Mouse (Mus musculus): ENCODE data around the gene Hfe. TPM values are rescaled to one million over a fixed set of nuclear protein-coding genes. Genes with fewer than 3 reads are reported as not detected.

Gene Hfe
- polyA plus RNA-seq (2015; fragmentation: Nextera tagmentation; extraction: Ambion mirVana): 27.9 and 33.6 TPM in 2 replicates

DNA sequence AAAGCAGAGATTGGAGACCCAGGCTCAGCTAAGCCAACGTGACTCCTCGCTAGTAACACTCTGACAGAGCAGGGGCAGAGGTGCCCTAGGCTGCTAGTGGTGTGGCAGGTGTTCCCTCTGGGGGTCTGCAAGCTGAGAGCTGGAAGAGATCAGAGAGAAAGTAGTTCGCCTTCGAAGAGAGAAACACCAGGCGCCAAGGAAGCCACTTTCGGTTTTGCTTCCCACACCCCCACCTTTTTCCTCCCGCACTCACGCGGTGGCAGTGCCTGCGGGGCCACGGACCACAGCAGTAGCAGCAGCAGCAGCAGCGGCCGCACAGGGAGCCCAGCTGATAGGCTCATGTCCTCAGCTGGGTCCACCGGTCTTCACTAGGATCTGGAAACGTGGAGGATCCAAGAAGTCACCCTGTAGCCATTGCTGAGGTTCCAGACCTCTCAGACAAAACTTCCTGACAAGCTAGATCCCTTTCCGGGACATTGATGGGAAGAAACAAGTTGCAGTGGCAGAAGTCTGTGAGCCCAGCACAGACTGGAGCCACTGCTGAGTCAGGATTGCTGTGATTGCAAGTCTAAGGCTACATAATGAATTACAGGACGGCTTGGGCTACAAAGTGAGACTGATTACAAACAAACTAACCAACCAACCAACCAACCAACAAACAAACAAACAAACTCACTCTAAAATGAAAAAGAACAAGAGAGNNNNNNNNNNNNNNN, at the start of gene Hfe:
Gene Hfe (minus strand): TSS at position 481 of the 716 bp plus-strand sequence.

DNA sequence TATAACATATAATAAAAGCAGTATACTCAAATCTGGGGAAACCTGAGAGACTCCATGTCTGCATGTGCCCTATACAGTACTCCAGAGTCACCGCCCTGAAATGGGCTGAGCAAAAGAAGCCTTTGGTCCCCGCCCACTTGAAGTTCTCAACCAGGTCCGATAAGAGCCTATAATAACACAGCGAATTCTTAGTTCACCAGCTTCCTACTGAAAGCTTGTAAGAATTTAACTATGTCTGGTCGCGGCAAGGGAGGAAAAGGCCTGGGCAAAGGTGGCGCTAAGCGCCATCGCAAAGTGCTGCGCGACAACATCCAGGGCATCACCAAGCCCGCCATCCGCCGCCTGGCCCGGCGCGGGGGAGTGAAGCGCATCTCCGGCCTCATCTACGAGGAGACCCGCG, 46.1 kb upstream of the Hfe start, which contains the start of gene Hist1h4b:
Gene Hist1h4b (plus strand): TSS at position 224 of the 400 bp plus-strand sequence.

GRCm38 (mm10) chr13:23752067-23752741, 41.5 kb upstream of the Hfe start, which contains the start of gene Hist1h3b:
Gene Hist1h3b (plus strand): TSS chr13:23752267.

GRCm38 (mm10) chr13:23750839-23751477, 40.3 kb upstream of the Hfe start, which contains the start of gene Hist1h2ab:
Gene Hist1h2ab (plus strand): TSS chr13:23751126.

DNA sequence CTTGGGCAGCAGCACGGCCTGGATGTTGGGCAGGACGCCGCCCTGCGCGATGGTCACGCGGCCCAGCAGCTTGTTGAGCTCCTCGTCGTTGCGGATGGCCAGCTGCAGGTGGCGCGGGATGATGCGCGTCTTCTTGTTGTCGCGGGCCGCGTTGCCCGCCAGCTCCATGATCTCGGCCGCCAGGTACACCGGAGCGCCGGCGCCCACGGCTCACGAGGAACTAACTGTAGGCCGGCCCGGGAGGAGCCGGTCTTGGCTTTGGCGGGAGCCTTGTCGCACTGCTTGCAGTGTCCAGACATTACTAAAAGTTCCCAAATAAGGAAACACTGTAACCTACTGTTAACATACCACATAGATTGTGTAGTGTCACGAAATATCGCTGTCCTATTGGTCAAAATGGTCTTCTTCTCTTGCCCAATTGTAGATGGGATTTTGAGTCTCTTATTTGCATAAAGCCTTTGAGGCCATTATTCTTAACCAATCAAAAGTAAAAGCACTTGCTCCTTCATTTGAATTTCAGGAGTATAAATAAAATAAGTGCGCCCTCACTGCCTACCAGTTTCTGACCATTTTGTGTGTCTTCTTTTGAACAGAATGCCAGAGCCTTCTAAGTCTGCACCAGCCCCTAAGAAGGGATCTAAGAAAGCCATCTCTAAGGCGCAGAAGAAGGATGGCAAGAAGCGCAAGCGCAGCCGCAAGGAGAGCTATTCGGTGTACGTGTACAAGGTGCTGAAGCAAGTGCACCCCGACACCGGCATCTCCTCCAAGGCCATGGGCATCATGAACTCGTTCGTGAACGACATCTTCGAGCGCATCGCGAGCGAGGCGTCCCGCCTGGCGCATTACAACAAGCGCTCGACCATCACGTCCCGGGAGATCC, 35.8 kb upstream of the Hfe start, which contains the start of gene Hist1h2bb:
Gene Hist1h2bb (plus strand): TSS at position 534 of the 880 bp plus-strand sequence.

GRCm38 (mm10) chr13:23745381-23746161, 34.9 kb upstream of the Hfe start, which contains the start of gene Hist1h3c:
Gene Hist1h3c (minus strand): TSS chr13:23745602.

DNA sequence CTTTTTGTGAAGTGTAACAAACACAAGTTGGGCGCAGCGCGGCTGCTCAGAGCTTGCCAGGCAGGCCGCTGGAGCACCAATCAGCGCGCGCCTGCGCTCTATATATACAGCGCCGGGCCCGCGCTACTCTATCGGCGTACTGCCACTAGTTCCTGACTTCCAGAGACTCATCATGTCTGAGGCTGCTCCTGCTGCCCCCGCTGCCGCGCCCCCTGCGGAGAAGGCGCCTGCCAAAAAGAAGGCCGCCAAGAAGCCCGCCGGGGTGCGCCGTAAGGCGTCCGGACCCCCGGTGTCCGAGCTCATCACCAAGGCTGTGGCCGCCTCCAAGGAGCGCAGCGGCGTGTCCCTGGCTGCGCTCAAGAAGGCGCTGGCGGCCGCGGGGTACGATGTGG, 28.0 kb upstream of the Hfe start, which contains the start of gene Hist1h1c:
Gene Hist1h1c (plus strand): TSS at position 132 of the 392 bp plus-strand sequence.

DNA sequence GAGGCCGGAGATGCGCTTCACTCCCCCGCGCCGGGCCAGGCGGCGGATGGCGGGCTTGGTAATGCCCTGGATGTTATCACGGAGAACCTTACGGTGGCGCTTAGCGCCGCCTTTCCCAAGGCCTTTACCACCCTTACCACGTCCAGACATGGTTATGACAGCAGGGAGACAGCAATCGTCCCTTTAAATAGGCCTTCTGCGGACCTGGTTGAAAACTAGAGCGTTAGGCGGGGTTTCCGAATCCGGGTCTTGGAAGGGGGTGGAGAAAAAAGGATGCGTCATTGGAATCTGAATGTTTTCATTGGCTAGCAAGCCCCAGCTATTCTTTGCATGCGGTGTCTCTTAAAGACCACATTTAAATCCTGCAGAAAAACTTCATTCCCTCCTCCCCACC, 12.4 kb downstream of the Hfe start, which contains the start of gene Hist1h4c:
Gene Hist1h4c (minus strand): TSS at position 155 of the 394 bp plus-strand sequence.

DNA sequence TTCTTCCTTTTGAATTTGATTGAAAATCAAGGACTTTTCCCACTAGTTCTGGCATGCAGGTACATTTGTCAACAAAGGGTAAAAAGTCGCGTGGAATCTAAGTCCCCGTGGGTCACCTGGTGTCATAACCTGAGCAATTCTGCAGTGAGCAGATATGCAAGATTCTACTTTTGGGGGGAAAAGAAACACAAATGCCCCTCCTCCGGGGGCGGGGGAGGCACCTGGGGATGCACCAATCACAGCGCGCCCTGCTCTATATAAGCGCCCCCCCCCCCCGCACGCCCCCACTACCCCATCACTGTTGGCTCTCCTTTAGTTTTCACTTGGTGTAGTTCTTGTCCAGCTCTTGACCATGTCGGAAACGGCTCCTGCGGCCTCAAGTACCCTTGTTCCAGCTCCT, 15.1 kb downstream of the Hfe start, which contains the start of gene Hist1h1t:
Gene Hist1h1t (plus strand): TSS at position 301 of the 400 bp plus-strand sequence.

GRCm38 (mm10) chr13:23683755-23684281, 26.8 kb downstream of the Hfe start, which contains the start of the genes Hist1h2ac and Hist1h2bc:
Gene Hist1h2ac (minus strand): TSS chr13:23683948.
Gene Hist1h2bc (plus strand): TSS chr13:23684199.

Small RNA genes lying within 50 kb of the gene (microRNA-seq; reads per million reads assigned to microRNA genes)
- gene Gm44314 (ENCODE audit: borderline replicate concordance, insufficient number of aligned reads) (not detected), gene Gm44350 (ENCODE audit: borderline replicate concordance, insufficient number of aligned reads) (not detected), gene Gm44484 (ENCODE audit: borderline replicate concordance, insufficient number of aligned reads) (not detected)

Other genes starting within 250 kb of the Hfe start
- gene Btn1a1, start 245.0 kb downstream of the Hfe start, polyA plus RNA-seq (2015; fragmentation: Nextera tagmentation; extraction: Ambion mirVana): 0.06 and 0.30 TPM in 2 replicates
- gene Btn2a2, start 222.0 kb downstream of the Hfe start, polyA plus RNA-seq (2015; fragmentation: Nextera tagmentation; extraction: Ambion mirVana): 0.30 TPM in 1 of 2 replicates, not detected in the other
- 11.5 and 11.7 TPM in 2 replicates for gene Hist1h4h, start 179.8 kb downstream of the Hfe start, polyA plus RNA-seq (2015; fragmentation: Nextera tagmentation; extraction: Ambion mirVana)
- 3.9 and 7.2 TPM in 2 replicates for gene Hist1h2af, start 176.9 kb downstream of the Hfe start, polyA plus RNA-seq (2015; fragmentation: Nextera tagmentation; extraction: Ambion mirVana)
- gene Hist1h3g, start 175.4 kb downstream of the Hfe start, polyA plus RNA-seq (2015; fragmentation: Nextera tagmentation; extraction: Ambion mirVana): 1.4 and 1.9 TPM in 2 replicates
- 0.24 and 0.48 TPM in 2 replicates for gene Hist1h2bh, start 167.5 kb downstream of the Hfe start, polyA plus RNA-seq (2015; fragmentation: Nextera tagmentation; extraction: Ambion mirVana)
- 0.75 and 0.84 TPM in 2 replicates for gene Hist1h3f, start 166.8 kb downstream of the Hfe start, polyA plus RNA-seq (2015; fragmentation: Nextera tagmentation; extraction: Ambion mirVana)
- not detected in 2 replicates for gene Hist1h4f, start 159.2 kb downstream of the Hfe start, polyA plus RNA-seq (2015; fragmentation: Nextera tagmentation; extraction: Ambion mirVana)
- gene Hist1h1d, start 157.6 kb downstream of the Hfe start, polyA plus RNA-seq (2015; fragmentation: Nextera tagmentation; extraction: Ambion mirVana): 0.26 and 0.41 TPM in 2 replicates
- gene Hist1h3e, start 148.5 kb downstream of the Hfe start, polyA plus RNA-seq (2015; fragmentation: Nextera tagmentation; extraction: Ambion mirVana): 3.7 and 4.0 TPM in 2 replicates
- 38.1 and 43.6 TPM in 2 replicates for gene Hist1h2ae, start 139.6 kb downstream of the Hfe start, polyA plus RNA-seq (2015; fragmentation: Nextera tagmentation; extraction: Ambion mirVana)
- gene Hist1h2bg, start 139.5 kb downstream of the Hfe start, polyA plus RNA-seq (2015; fragmentation: Nextera tagmentation; extraction: Ambion mirVana): 2.6 and 5.2 TPM in 2 replicates
- 0.86 and 1.0 TPM in 2 replicates for gene Hist1h2bf, start 136.7 kb downstream of the Hfe start, polyA plus RNA-seq (2015; fragmentation: Nextera tagmentation; extraction: Ambion mirVana)
- 0.74 and 1.1 TPM in 2 replicates for gene Hist1h2ad, start 136.5 kb downstream of the Hfe start, polyA plus RNA-seq (2015; fragmentation: Nextera tagmentation; extraction: Ambion mirVana)
- 1.9 and 2.4 TPM in 2 replicates for gene Hist1h3d, start 135.1 kb downstream of the Hfe start, polyA plus RNA-seq (2015; fragmentation: Nextera tagmentation; extraction: Ambion mirVana)
- 48.4 and 56.4 TPM in 2 replicates for gene Hist1h4d, start 129.3 kb downstream of the Hfe start, polyA plus RNA-seq (2015; fragmentation: Nextera tagmentation; extraction: Ambion mirVana)
- gene Hist1h2be, start 89.7 kb downstream of the Hfe start, polyA plus RNA-seq (2015; fragmentation: Nextera tagmentation; extraction: Ambion mirVana): 1.3 and 1.7 TPM in 2 replicates
- gene Hist1h1e, start 88.3 kb downstream of the Hfe start, polyA plus RNA-seq (2015; fragmentation: Nextera tagmentation; extraction: Ambion mirVana): 13.4 and 14.3 TPM in 2 replicates
- 0.62 and 1.6 TPM in 2 replicates for gene Hist1h2ac, start 26.9 kb downstream of the Hfe start, polyA plus RNA-seq (2015; fragmentation: Nextera tagmentation; extraction: Ambion mirVana)
- 173 and 221 TPM in 2 replicates for gene Hist1h2bc, start 26.7 kb downstream of the Hfe start, polyA plus RNA-seq (2015; fragmentation: Nextera tagmentation; extraction: Ambion mirVana)
- gene Hist1h1t, start 15.0 kb downstream of the Hfe start, polyA plus RNA-seq (2015; fragmentation: Nextera tagmentation; extraction: Ambion mirVana): not detected in 2 replicates
- gene Hist1h4c, start 12.4 kb downstream of the Hfe start, polyA plus RNA-seq (2015; fragmentation: Nextera tagmentation; extraction: Ambion mirVana): 3.9 and 5.8 TPM in 2 replicates
- 137 and 180 TPM in 2 replicates for gene Hist1h1c, start 28.0 kb upstream of the Hfe start, polyA plus RNA-seq (2015; fragmentation: Nextera tagmentation; extraction: Ambion mirVana)
- 1.2 and 1.4 TPM in 2 replicates for gene Hist1h3c, start 34.7 kb upstream of the Hfe start, polyA plus RNA-seq (2015; fragmentation: Nextera tagmentation; extraction: Ambion mirVana)
- gene Hist1h2bb, start 35.9 kb upstream of the Hfe start, polyA plus RNA-seq (2015; fragmentation: Nextera tagmentation; extraction: Ambion mirVana): 0.84 and 0.95 TPM in 2 replicates
- 18.1 and 21.8 TPM in 2 replicates for gene Hist1h2ab, start 40.3 kb upstream of the Hfe start, polyA plus RNA-seq (2015; fragmentation: Nextera tagmentation; extraction: Ambion mirVana)
- gene Hist1h3b, start 41.4 kb upstream of the Hfe start, polyA plus RNA-seq (2015; fragmentation: Nextera tagmentation; extraction: Ambion mirVana): 2.5 and 3.1 TPM in 2 replicates
- 0.50 and 1.1 TPM in 2 replicates for gene Hist1h4b, start 46.2 kb upstream of the Hfe start, polyA plus RNA-seq (2015; fragmentation: Nextera tagmentation; extraction: Ambion mirVana)
- gene Hist1h4a, start 50.4 kb upstream of the Hfe start, polyA plus RNA-seq (2015; fragmentation: Nextera tagmentation; extraction: Ambion mirVana): 0.52 TPM in 1 of 2 replicates, not detected in the other
- 1.1 and 1.8 TPM in 2 replicates for gene Hist1h3a, start 51.5 kb upstream of the Hfe start, polyA plus RNA-seq (2015; fragmentation: Nextera tagmentation; extraction: Ambion mirVana)
- gene Hist1h1a, start 52.8 kb upstream of the Hfe start, polyA plus RNA-seq (2015; fragmentation: Nextera tagmentation; extraction: Ambion mirVana): 1.2 and 1.8 TPM in 2 replicates
- 0.12 TPM in 1 of 2 replicates, not detected in the other for gene Trim38, start 59.1 kb upstream of the Hfe start, polyA plus RNA-seq (2015; fragmentation: Nextera tagmentation; extraction: Ambion mirVana)
- gene Slc17a2, start 96.1 kb upstream of the Hfe start, polyA plus RNA-seq (2015; fragmentation: Nextera tagmentation; extraction: Ambion mirVana): 1.1 and 1.3 TPM in 2 replicates
- 0.33 and 0.57 TPM in 2 replicates for gene Slc17a3, start 128.6 kb upstream of the Hfe start, polyA plus RNA-seq (2015; fragmentation: Nextera tagmentation; extraction: Ambion mirVana)
- 0.49 TPM in 1 of 2 replicates, not detected in the other for gene Slc17a1, start 156.9 kb upstream of the Hfe start, polyA plus RNA-seq (2015; fragmentation: Nextera tagmentation; extraction: Ambion mirVana)
- 0.63 and 1.5 TPM in 2 replicates for gene Slc17a4, start 204.2 kb upstream of the Hfe start, polyA plus RNA-seq (2015; fragmentation: Nextera tagmentation; extraction: Ambion mirVana)
- gene Hist1h2ba, start 223.3 kb upstream of the Hfe start, polyA plus RNA-seq (2015; fragmentation: Nextera tagmentation; extraction: Ambion mirVana): not detected in 2 replicates
- not detected in 2 replicates for gene Hist1h2aa, start 223.6 kb upstream of the Hfe start, polyA plus RNA-seq (2015; fragmentation: Nextera tagmentation; extraction: Ambion mirVana)

Measured in adrenal gland, postnatal 0 days (tissue).